Mouse (Mus musculus) heart, postnatal 4 days (tissue): ENCODE results near the gene Ifitm2. TPM values are rescaled to one million over a fixed set of nuclear protein-coding genes. Genes with fewer than 3 reads are reported as not detected.

Source experiments
- DNase-seq: peaks from one replicate; pipeline ENCODE4 v3.0.0; 2021
- total RNA-seq, 2 experiments: library from RNA; stranded (reverse); gene quantifications; 2 replicates each; pipeline ENCODE4 v1.2.3; 2021

The Ifitm2 gene
- total RNA-seq, 2 experiments from 2014 or later, result 178 to 182 TPM

- no peak for DNase-seq
Measured at GRCm38 (mm10) chr7:140967862-140968591, 12.2 kb upstream of the Ifitm2 start.

GRCm38 (mm10) chr7:140966921-140967320 is 11.1 kb upstream of the Ifitm2 start, which contains the start of gene Ifitm1:
TSS of gene Ifitm1 (plus strand) at chr7:140967221.
- no peak for DNase-seq

GRCm38 (mm10) chr7:140962733-140963132 is 6.9 kb upstream of the Ifitm2 start:
- DNase-seq, result no peak

GRCm38 (mm10) chr7:140961416-140961815 is 5.6 kb upstream of the Ifitm2 start:
- no peak for DNase-seq

- DNase-seq, result no peak
Measured at GRCm38 (mm10) chr7:140960026-140960425, 4.2 kb upstream of the Ifitm2 start.

- peak; percentile 69 for DNase-seq
Measured at GRCm38 (mm10) chr7:140959181-140959901, 3.6 kb upstream of the Ifitm2 start.

- no peak for DNase-seq
Measured at GRCm38 (mm10) chr7:140956556-140956869, 726 bp upstream of the Ifitm2 start.

- no peak for DNase-seq
Measured at GRCm38 (mm10) chr7:140955342-140955741, 445 bp downstream of the Ifitm2 start.

GRCm38 (mm10) chr7:140954733-140955071 is 1.1 kb downstream of the Ifitm2 start:
- DNase-seq, result no peak

- no peak for DNase-seq
Measured at GRCm38 (mm10) chr7:140953800-140954732, 1.7 kb downstream of the Ifitm2 start.

- no peak for DNase-seq
Measured at GRCm38 (mm10) chr7:140953133-140953532, 2.7 kb downstream of the Ifitm2 start.

GRCm38 (mm10) chr7:140952441-140952840 is 3.3 kb downstream of the Ifitm2 start:
- DNase-seq, result no peak

GRCm38 (mm10) chr7:140951765-140952164 is 4.0 kb downstream of the Ifitm2 start:
- no peak for DNase-seq

- peak; percentile 58 for DNase-seq
Measured at GRCm38 (mm10) chr7:140951051-140951450, 4.7 kb downstream of the Ifitm2 start.

GRCm38 (mm10) chr7:140949824-140950530 is 5.8 kb downstream of the Ifitm2 start, which contains the start of gene Ifitm5:
TSS of gene Ifitm5 (minus strand) at chr7:140950291.
- DNase-seq, result no peak

- no peak for DNase-seq
Measured at GRCm38 (mm10) chr7:140949255-140949654, 6.5 kb downstream of the Ifitm2 start.

GRCm38 (mm10) chr7:140948161-140948560 is 7.6 kb downstream of the Ifitm2 start:
- no peak for DNase-seq

- peak; percentile 55 for DNase-seq
Measured at GRCm38 (mm10) chr7:140946980-140947379, 8.8 kb downstream of the Ifitm2 start.

- no peak for DNase-seq
Measured at GRCm38 (mm10) chr7:140946311-140946710, 9.5 kb downstream of the Ifitm2 start.

GRCm38 (mm10) chr7:140945247-140945646 is 10.5 kb downstream of the Ifitm2 start:
- no peak for DNase-seq

- no peak for DNase-seq
Measured at GRCm38 (mm10) chr7:140944236-140944635, 11.6 kb downstream of the Ifitm2 start.

GRCm38 (mm10) chr7:140943356-140943755 is 12.4 kb downstream of the Ifitm2 start:
- no peak for DNase-seq
